Mouse (Mus musculus): ENCODE data around the gene Shbg.
A peak's percentile ranks its signal among the peaks of the same experiment; 100 is the strongest.

DNA sequence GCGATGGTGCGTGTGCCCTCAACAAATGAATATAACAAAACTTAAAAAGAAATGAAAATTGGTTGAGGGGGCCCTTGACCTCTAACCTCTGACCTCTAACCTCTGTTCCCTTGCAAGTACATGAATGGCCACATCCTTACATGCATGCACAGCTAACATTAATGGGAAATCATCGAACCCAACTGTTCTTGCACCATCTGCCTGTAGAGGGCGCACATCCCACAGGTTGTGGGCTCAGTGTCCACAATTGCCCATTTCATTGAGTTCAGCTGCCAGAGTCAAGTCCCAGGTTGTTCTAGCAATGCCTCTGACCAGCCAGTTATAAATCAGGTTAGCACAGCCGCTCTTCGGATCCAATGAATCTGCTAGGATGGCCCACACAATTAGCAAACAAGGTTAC is 10.6 kb upstream of the Shbg start:
- peak; percentile 99 for TF ChIP-seq CTCF (conservative IDR thresholded peaks at IDR 0.05; ENCODE audit: insufficient read depth, insufficient read length, low read depth, low read length)
- no peak for TF ChIP-seq POLR2A (IDR thresholded peaks at IDR 0.05; ENCODE audit: low read depth, low read length)
